Mouse (Mus musculus) layer of hippocampus, adult 6 months (tissue): ENCODE measurements around the gene Tmem33. TPM values are rescaled to one million over a fixed set of nuclear protein-coding genes. Genes with fewer than 3 reads are reported as not detected.

Experiments used
- long read RNA-seq, 2 experiments: library from polyadenylated mRNA; unstranded; transcript quantifications; one replicate each; pipeline ENCODE4 v2.0.0; 2019 to 2020
- polyA plus RNA-seq: library from polyadenylated mRNA; unstranded; fragments of <200 nt; fragmentation: Nextera tagmentation; gene quantifications from 2 replicates; pipeline ENCODE4 v1.2.3, GENCODE M21; 2021

Tmem33 gene
- 128 and 131 TPM in 2 replicates for polyA plus RNA-seq
- long read RNA-seq, experiment 1, full-length matches to known transcripts: 105 of 125 reads
- long read RNA-seq, experiment 1, partial matches to known transcripts: 12 of 125 reads
- long read RNA-seq, experiment 1, other reads (novel, unspliced or antisense): 8 of 125 reads
- long read RNA-seq, experiment 2, full-length matches to known transcripts: 294 of 328 reads
- long read RNA-seq, experiment 2, partial matches to known transcripts: 5 of 328 reads
- long read RNA-seq, experiment 2, other reads (novel, unspliced or antisense): 29 of 328 reads

GRCm38 (mm10) chr5:67260531-67261371, at the start of gene Tmem33:
Tmem33 (plus strand) TSS chr5:67260565.

GRCm38 (mm10) chr5:67306698-67307521, 46.5 kb downstream of the Tmem33 start, which contains the start of gene Slc30a9:
Slc30a9 (plus strand) TSS chr5:67306955.

Other genes starting within 250 kb of the Tmem33 start
- not detected in 2 replicates for gene Phox2b, start 161.3 kb upstream of the Tmem33 start, polyA plus RNA-seq
- 73.1 and 82.7 TPM in 2 replicates for gene Slc30a9, start 46.4 kb downstream of the Tmem33 start, polyA plus RNA-seq
- 2.9 and 5.6 TPM in 2 replicates for gene Bend4, start 167.7 kb downstream of the Tmem33 start, polyA plus RNA-seq